Mouse (Mus musculus) thymus, postnatal 10 days (tissue): ENCODE measurements around the gene Smdt1.
A peak's percentile ranks its signal among the peaks of the same experiment; 100 is the strongest.
"Not testable (repeated sequence)": the region's sequence is repeated elsewhere in the genome, so short reads cannot be mapped to it uniquely, and the experiment has no call there.

Experiments
- DNase-seq, 2 experiments: peaks; one replicate each; pipeline ENCODE4 v3.0.0; 2021; ENCODE audit warnings: low spot score in 2 of 2

The Smdt1 gene

GRCm38 (mm10) chr15:82368851-82369250 is 30.1 kb downstream of the Smdt1 start:
- no peak for DNase-seq

- DNase-seq: no peak
These were observed 33.7 kb downstream of the Smdt1 start for GRCm38 (mm10) chr15:82372446-82372845.

- DNase-seq: no peak
These were observed 34.2 kb downstream of the Smdt1 start for GRCm38 (mm10) chr15:82372991-82373390.

GRCm38 (mm10) chr15:82374437-82374836 is 35.7 kb downstream of the Smdt1 start:
- DNase-seq: no peak

- no peak for DNase-seq
These were observed 37.1 kb downstream of the Smdt1 start for GRCm38 (mm10) chr15:82375855-82376254.

GRCm38 (mm10) chr15:82376393-82377138 is 37.8 kb downstream of the Smdt1 start:
- no peak for DNase-seq

- DNase-seq: no peak
These were observed 38.9 kb downstream of the Smdt1 start for GRCm38 (mm10) chr15:82377701-82378100.

- no peak for DNase-seq
These were observed 39.8 kb downstream of the Smdt1 start for GRCm38 (mm10) chr15:82378261-82379180.

- DNase-seq: no peak
These were observed 40.7 kb downstream of the Smdt1 start for GRCm38 (mm10) chr15:82379511-82379870.

GRCm38 (mm10) chr15:82379871-82380713 is 41.3 kb downstream of the Smdt1 start, which contains the start of gene Cyp2d22:
Cyp2d22 (minus strand) TSS chr15:82380260.
- peak; percentile 16 to 19 for DNase-seq

GRCm38 (mm10) chr15:82380714-82381062 is 41.9 kb downstream of the Smdt1 start:
- no peak for DNase-seq

- DNase-seq: no peak
These were observed 43.7 kb downstream of the Smdt1 start for GRCm38 (mm10) chr15:82382441-82382840.

GRCm38 (mm10) chr15:82385729-82386128 is 47.0 kb downstream of the Smdt1 start:
- no peak for DNase-seq

- DNase-seq: not testable (repeated sequence)
These were observed 51.2 kb downstream of the Smdt1 start for GRCm38 (mm10) chr15:82389916-82390315.

- not testable (repeated sequence) for DNase-seq
These were observed 55.2 kb downstream of the Smdt1 start, which contains the start of gene Cyp2d11 for GRCm38 (mm10) chr15:82393922-82394321. Cyp2d11 (minus strand) TSS chr15:82394022.

- not testable (repeated sequence) for DNase-seq
These were observed 57.2 kb downstream of the Smdt1 start for GRCm38 (mm10) chr15:82395955-82396354.
